Mouse (Mus musculus): ENCODE data around the gene Arpp19. TPM values are rescaled to one million over a fixed set of nuclear protein-coding genes. Genes with fewer than 3 reads are reported as not detected.

The Arpp19 gene
- polyA plus RNA-seq, 1 experiment from 2014 or later: 228 TPM

Other genes with a start within 250 kb of the Arpp19 start
- 6.6 and 7.8 TPM in 2 replicates for gene Onecut1, start 175.7 kb upstream of the Arpp19 start, polyA plus RNA-seq (2015; fragmentation: Nextera tagmentation; extraction: Ambion mirVana)
- gene Fam214a, start 84.7 kb upstream of the Arpp19 start, polyA plus RNA-seq (2015; fragmentation: Nextera tagmentation; extraction: Ambion mirVana): 24.8 and 27.0 TPM in 2 replicates
- 33.1 and 33.5 TPM in 2 replicates for gene Myo5a, start 33.4 kb downstream of the Arpp19 start, polyA plus RNA-seq (2015; fragmentation: Nextera tagmentation; extraction: Ambion mirVana)
- 0.45 TPM in 2 replicates for gene Myo5c, start 194.4 kb downstream of the Arpp19 start, polyA plus RNA-seq (2015; fragmentation: Nextera tagmentation; extraction: Ambion mirVana)

Measured in neural tube, embryonic 13.5 days (tissue).